Mouse (Mus musculus) gastrocnemius, postnatal 4 days (tissue): Measurements from ENCODE around the gene Slx4ip. TPM values are rescaled to one million over a fixed set of nuclear protein-coding genes. Genes with fewer than 3 reads are reported as not detected.

Experiments
- DNase-seq, 2 experiments: peaks; one replicate each; pipeline ENCODE4 v3.0.0; 2021 to 2022; ENCODE audit warnings: low spot score in 2 of 2, mixed read lengths in 2 of 2
- total RNA-seq, 2 experiments: library from RNA; stranded (reverse); gene quantifications; 2 replicates each; pipeline ENCODE4 v1.2.3; 2021

Gene Slx4ip
- total RNA-seq, 2 experiments from 2014 or later = 3.9 to 4.2 TPM

GRCm38 (mm10) chr2:137063829-137064228 lies 172.8 kb downstream of the Slx4ip start:
- DNase-seq = no peak

- no peak for DNase-seq
Observed at GRCm38 (mm10) chr2:137064513-137064912, 173.5 kb downstream of the Slx4ip start.

GRCm38 (mm10) chr2:137067479-137068110 lies 176.6 kb downstream of the Slx4ip start:
- DNase-seq = no peak

GRCm38 (mm10) chr2:137073473-137074312 lies 182.7 kb downstream of the Slx4ip start:
- no peak for DNase-seq

GRCm38 (mm10) chr2:137074313-137074620 lies 183.2 kb downstream of the Slx4ip start:
- no peak for DNase-seq

GRCm38 (mm10) chr2:137078771-137079170 lies 187.8 kb downstream of the Slx4ip start:
- DNase-seq = no peak

- DNase-seq = no peak
Observed at GRCm38 (mm10) chr2:137079721-137080320, 188.8 kb downstream of the Slx4ip start.

- DNase-seq = no peak
Observed at GRCm38 (mm10) chr2:137080468-137080867, 189.4 kb downstream of the Slx4ip start.

GRCm38 (mm10) chr2:137081001-137081400 lies 190.0 kb downstream of the Slx4ip start:
- no peak for DNase-seq

- no peak for DNase-seq
Observed at GRCm38 (mm10) chr2:137082896-137083620, 192.0 kb downstream of the Slx4ip start.

GRCm38 (mm10) chr2:137085257-137085656 lies 194.2 kb downstream of the Slx4ip start:
- DNase-seq = no peak

- DNase-seq = no peak
Observed at GRCm38 (mm10) chr2:137086621-137087395, 195.8 kb downstream of the Slx4ip start.

- DNase-seq = no peak
Observed at GRCm38 (mm10) chr2:137087705-137088104, 196.7 kb downstream of the Slx4ip start.

GRCm38 (mm10) chr2:137091766-137092522 lies 200.9 kb downstream of the Slx4ip start:
- no peak for DNase-seq

- no peak for DNase-seq
Observed at GRCm38 (mm10) chr2:137092523-137093297, 201.7 kb downstream of the Slx4ip start.

- DNase-seq = no peak
Observed at GRCm38 (mm10) chr2:137093298-137093630, 202.2 kb downstream of the Slx4ip start.

- DNase-seq = no peak
Observed at GRCm38 (mm10) chr2:137094301-137094700, 203.3 kb downstream of the Slx4ip start.

GRCm38 (mm10) chr2:137096981-137097460 lies 206.0 kb downstream of the Slx4ip start:
- no peak for DNase-seq
